In the genomic region with DNA sequence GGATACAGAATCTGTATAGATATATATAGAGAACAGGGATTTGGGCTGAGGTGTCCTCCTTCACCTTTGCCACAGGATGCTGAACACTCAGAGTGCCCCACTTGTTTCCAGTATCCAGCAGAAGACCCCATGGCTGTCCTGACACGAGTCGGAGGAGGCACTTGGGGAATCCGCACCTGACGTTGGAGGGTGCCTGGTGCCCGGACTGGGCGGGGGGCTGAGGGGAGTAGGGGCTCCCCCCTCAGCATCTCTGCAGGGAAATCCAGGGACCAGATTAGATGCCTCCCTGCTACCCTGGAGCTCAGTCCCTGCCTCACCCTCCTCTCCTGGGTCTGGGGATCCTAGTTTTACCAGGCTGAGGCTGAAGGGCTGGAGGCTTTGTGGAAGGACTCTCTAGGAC, we compare ENCODE assay signal across 12 mouse cellular contexts.
"Had no signal": no experiment of that assay in that cellular context is flagged by ENCODE, and none has a peak within 500 bp of the region (broad histone marks: within the 10 kb centered on the region; RNA-seq: fewer than 3 reads in every experiment).

No protein-coding gene starts in this region.

- H3K4me2 ChIP-seq: limb, embryonic 12.5 days; liver, embryonic 15.5 days; midbrain, embryonic 13.5 days had no signal

- H3K27ac ChIP-seq: kidney, postnatal 0 days; layer of hippocampus, adult 2 months; limb, embryonic 12.5 days; liver, embryonic 15.5 days; midbrain, embryonic 13.5 days; stomach, postnatal 0 days had no signal

- DNase-seq: kidney, postnatal 36 days; liver; lung, adult 2 months; lung, postnatal 36 days; thymus, postnatal 4 days had no signal

- ATAC-seq: lung, postnatal 0 days; midbrain, embryonic 13.5 days had no signal

- H3K4me3 ChIP-seq: layer of hippocampus, adult 2 months; liver, embryonic 15.5 days; midbrain, embryonic 13.5 days had no signal

- H3K9me3 ChIP-seq: limb, embryonic 12.5 days; liver, embryonic 15.5 days; midbrain, embryonic 13.5 days had no signal

- H3K9ac ChIP-seq: limb, embryonic 12.5 days; liver, embryonic 15.5 days; midbrain, embryonic 13.5 days had no signal

- H3K27me3 ChIP-seq: limb, embryonic 12.5 days; midbrain, embryonic 13.5 days had no signal
